Mouse (Mus musculus) ES-E14 (cell line): ENCODE measurements at regions not wholly inside any gene's neighbourhood (a gene's known extent, or its start where the extent isn't known, plus 50 kb on each side); places are given as distances from the start of the nearest gene placed in this dataset.

Source experiments
- DNase-seq: peaks from one replicate; pipeline ENCODE4 v3.0.0-alpha.2; 2013; ENCODE audit warnings: low read depth, low spot score
- H3K27ac ChIP-seq: 2 replicates; pipeline ENCODE4 v1.5.1; 2012; ENCODE audit warnings: low read depth, mild to moderate bottlenecking, low read length, moderate library complexity, mixed read lengths; ENCODE audit not compliant: poor library complexity, insufficient read depth, severe bottlenecking
- H3K36me3 ChIP-seq: 2 replicates; pipeline ENCODE4 v1.6.1; 2012; ENCODE audit warnings: mild to moderate bottlenecking, low read length, moderate library complexity, mixed read lengths; ENCODE audit not compliant: control insufficient read depth, poor library complexity, insufficient read depth, severe bottlenecking
- H3K4me1 ChIP-seq, 2 experiments: fragments of 150-350 bp in 1 of 2; sonication (generic) in 1 of 2; 2 replicates each; pipeline ENCODE4 v1.6.1; 2012; ENCODE audit warnings: low read length in 2 of 2, mild to moderate bottlenecking in 1 of 2, mixed read lengths in 1 of 2; ENCODE audit not compliant: control insufficient read depth in 2 of 2, insufficient read depth in 2 of 2, poor library complexity in 1 of 2
- H3K4me3 ChIP-seq, 2 experiments: fragments of 150-350 bp in 1 of 2; sonication (generic) in 1 of 2; 2 replicates each; pipeline ENCODE4 v1.5.1; 2012; ENCODE audit warnings: low read length in 2 of 2, low read depth in 1 of 2, mild to moderate bottlenecking in 1 of 2, mixed read lengths in 1 of 2; ENCODE audit not compliant: insufficient read depth in 1 of 2, poor library complexity in 1 of 2, severe bottlenecking in 1 of 2
- H3K9ac ChIP-seq: 2 replicates; pipeline ENCODE4 v1.6.1; 2012; ENCODE audit warnings: low read depth, mild to moderate bottlenecking, low read length, mixed read lengths; ENCODE audit not compliant: poor library complexity, insufficient read depth, severe bottlenecking
- H3K9me3 ChIP-seq: fragments of 150-350 bp; sonication (generic); 2 replicates; pipeline ENCODE4 v1.6.1; 2012; ENCODE audit warnings: low read depth, mild to moderate bottlenecking, low read length; ENCODE audit not compliant: control insufficient read depth, insufficient read depth
- CHD2 ChIP-seq: IDR thresholded peaks from 2 replicates; pipeline ENCODE4 v1.6.1; 2014; ENCODE audit warnings: mild to moderate bottlenecking, low read depth, low read length, inconsistent platforms
- HCFC1 ChIP-seq: IDR thresholded peaks from 2 replicates; pipeline ENCODE4 v1.6.1; 2012; ENCODE audit warnings: low read length, inconsistent platforms, borderline replicate concordance; ENCODE audit not compliant: insufficient read depth
- MAFK ChIP-seq: IDR thresholded peaks from 2 replicates; pipeline ENCODE4 v1.6.1; 2014; ENCODE audit warnings: mild to moderate bottlenecking, low read depth, low read length, inconsistent platforms; ENCODE audit not compliant: insufficient read depth
- ZC3H11A ChIP-seq: IDR thresholded peaks from 2 replicates; pipeline ENCODE4 v1.6.1; 2012; ENCODE audit warnings: low read depth, mild to moderate bottlenecking, inconsistent platforms, low read length, borderline replicate concordance
- ZNF384 ChIP-seq: IDR thresholded peaks from 2 replicates; pipeline ENCODE4 v1.6.1; 2012; ENCODE audit warnings: low read depth, low read length, inconsistent platforms
- in situ Hi-C, 2 experiments: fragments of 600-800 bp; cut with MboI; formaldehyde crosslinking; loops; one replicate each; pipeline ENCODE4 v1.15.1; 2025; ENCODE audit warnings: low sequenced_read_pairs in 2 of 2, inconsistent platforms in 1 of 2; ENCODE audit not compliant: unreplicated experiment in 2 of 2

GRCm38 (mm10) chr11:6923917-6924316 is 86.5 kb upstream of the Gm11983 start:
- no peak for DNase-seq
- Histone ChIP-seq H3K27ac (no peak overlapping the region), H3K4me1 (peaks cover 3 to 12% of the 10 kb centered on the region in 2 experiments; a peak in 2 of 4 replicates), H3K4me3 (no peak overlapping the region), H3K36me3 (no peaks in the 10 kb centered on the region), H3K9ac (no peak overlapping the region), H3K9me3 (no peaks in the 10 kb centered on the region)
- TF ChIP-seq HCFC1 (no peak), ZNF384 (no peak), ZC3H11A (no peak), CHD2 (no peak), MAFK (no peak)
- in situ Hi-C loops: no loop called here

- TF ChIP-seq HCFC1 (no peak), ZC3H11A (no peak), MAFK (no peak), ZNF384 (no peak), CHD2 (no peak)
- Histone ChIP-seq H3K27ac (no peak overlapping the region), H3K36me3 (no peaks in the 10 kb centered on the region), H3K9me3 (no peaks in the 10 kb centered on the region), H3K4me3 (no peak overlapping the region), H3K9ac (no peak overlapping the region), H3K4me1 (0 out of 4 replicates have a peak, but pooled peaks cover under 1 to 1% of the 10 kb centered on the region in 2 experiments)
- in situ Hi-C loops: no loop called here
- no peak for DNase-seq
These were observed 81.1 kb upstream of the Gm11983 start for GRCm38 (mm10) chr11:6918546-6918945.

GRCm38 (mm10) chr11:6905630-6906029 is 68.2 kb upstream of the Gm11983 start:
- no peak for DNase-seq
- in situ Hi-C loops: no loop called here
- Histone ChIP-seq H3K27ac (no peak overlapping the region), H3K9me3 (no peaks in the 10 kb centered on the region), H3K4me1 (peaks cover 0 to 3% of the 10 kb centered on the region in 2 experiments; a peak in 3 of 4 replicates), H3K36me3 (no peaks in the 10 kb centered on the region), H3K9ac (no peak overlapping the region), H3K4me3 (no peak overlapping the region)
- TF ChIP-seq ZC3H11A: no peak
- TF ChIP-seq MAFK: no peak
- no peak for TF ChIP-seq ZNF384
- TF ChIP-seq HCFC1: no peak
- no peak for TF ChIP-seq CHD2

- peaks cover 2 to 14% of the 10 kb centered on the region in 2 experiments; a peak in 3 of 4 replicates for H3K4me1 ChIP-seq
- TF ChIP-seq MAFK (no peak), ZNF384 (no peak), CHD2 (no peak)
- in situ Hi-C loops: no loop called here
- no peaks in the 10 kb centered on the region for H3K36me3 ChIP-seq
- no peak overlapping the region for H3K9ac ChIP-seq
- no peaks in the 10 kb centered on the region for H3K9me3 ChIP-seq
- no peak for DNase-seq
- no peak overlapping the region for H3K4me3 ChIP-seq
- H3K27ac ChIP-seq: no peak overlapping the region
These were observed 65.5 kb upstream of the Gm11983 start for GRCm38 (mm10) chr11:6902991-6903390.

- no peaks in the 10 kb centered on the region for H3K36me3 ChIP-seq
- in situ Hi-C loops: no loop called here
- H3K9ac ChIP-seq: no peak overlapping the region
- peaks cover 2 to 14% of the 10 kb centered on the region in 2 experiments; a peak in 3 of 4 replicates for H3K4me1 ChIP-seq
- no peak overlapping the region for H3K4me3 ChIP-seq
- TF ChIP-seq ZNF384 (no peak), MAFK (no peak), HCFC1 (no peak), CHD2 (no peak), ZC3H11A (no peak)
- no peak for DNase-seq
- no peaks in the 10 kb centered on the region for H3K9me3 ChIP-seq
- H3K27ac ChIP-seq: no peak overlapping the region
These were observed 64.8 kb upstream of the Gm11983 start for GRCm38 (mm10) chr11:6902271-6902670.
